Mouse (Mus musculus) left cerebral cortex, adult 18-20 months (tissue): Measurements from ENCODE around the gene Sppl2c. TPM values are rescaled to one million over a fixed set of nuclear protein-coding genes. Genes with fewer than 3 reads are reported as not detected.
"Not testable (repeated sequence)": the region's sequence is repeated elsewhere in the genome, so short reads cannot be mapped to it uniquely, and the experiment has no call there.

Experiments used
- DNase-seq, 2 experiments: peaks; one replicate each; pipeline ENCODE4 v3.0.0; 2021 to 2022; ENCODE audit warnings: low spot score in 2 of 2, mixed read lengths in 1 of 2
- total RNA-seq, 2 experiments: library from RNA; stranded (reverse); gene quantifications; 2 replicates each; pipeline ENCODE4 v1.2.3; 2021

The Sppl2c gene
- total RNA-seq, 2 experiments from 2014 or later = not detected

DNA sequence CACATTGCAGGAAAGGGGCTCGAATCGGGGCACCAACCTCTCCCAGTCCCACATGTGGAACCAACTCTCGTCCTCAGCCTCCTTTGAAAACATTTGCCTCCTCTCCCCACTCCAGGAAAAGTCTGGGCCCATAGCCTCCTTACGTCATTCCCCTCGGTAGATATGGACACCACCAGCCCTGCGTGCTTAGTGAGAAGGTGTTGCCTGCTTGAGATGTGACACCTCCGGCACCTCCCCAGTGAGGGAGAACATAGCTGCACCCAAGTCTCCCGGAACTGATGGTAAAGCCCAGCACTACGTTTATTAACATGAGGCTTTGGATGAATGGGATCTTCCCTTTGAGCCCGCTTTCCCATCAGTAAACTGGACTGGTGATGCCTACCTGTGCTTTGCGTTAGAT, 9.3 kb downstream of the Sppl2c start:
- no peak for DNase-seq

DNA sequence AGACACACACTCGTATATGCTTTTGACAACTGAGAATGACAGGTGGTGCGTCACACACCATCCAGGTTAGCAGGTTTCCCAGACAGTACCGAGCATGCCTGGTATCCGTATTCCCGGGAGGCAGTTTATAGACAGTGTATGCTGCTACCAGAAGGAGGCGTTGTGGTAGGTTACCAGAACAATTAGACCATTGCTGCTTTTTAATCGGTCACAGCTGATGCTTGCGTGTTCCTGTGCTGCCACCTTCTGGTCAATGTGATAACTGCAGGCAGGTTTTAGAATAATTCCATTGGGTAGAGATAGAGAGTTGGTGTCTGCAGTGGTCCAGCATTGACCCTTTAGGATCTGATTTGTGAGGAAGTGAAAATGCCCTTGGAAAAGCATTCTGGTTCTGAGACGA, 9.7 kb downstream of the Sppl2c start:
- DNase-seq = peak; percentile 89 to 97

DNA sequence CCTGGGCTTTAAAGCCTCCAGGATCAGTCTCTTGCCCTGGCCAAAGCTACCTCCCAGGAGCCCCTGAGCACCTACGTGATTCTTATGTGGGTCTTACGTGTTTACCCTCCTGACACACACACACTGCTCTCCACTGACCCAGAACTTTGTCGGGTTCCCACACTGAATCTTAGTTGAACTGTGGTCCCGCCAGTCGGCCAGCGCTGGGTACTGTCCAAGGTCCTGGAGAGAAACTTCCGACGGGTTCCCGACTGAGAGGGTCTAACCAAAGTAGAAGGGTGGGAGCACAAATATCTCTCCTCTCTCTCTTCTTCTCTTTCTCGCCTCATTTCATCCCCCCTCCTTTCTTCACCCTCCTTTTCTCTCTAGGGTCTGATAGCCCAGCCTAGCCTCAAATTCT, 11.7 kb downstream of the Sppl2c start:
- no peak for DNase-seq

DNA sequence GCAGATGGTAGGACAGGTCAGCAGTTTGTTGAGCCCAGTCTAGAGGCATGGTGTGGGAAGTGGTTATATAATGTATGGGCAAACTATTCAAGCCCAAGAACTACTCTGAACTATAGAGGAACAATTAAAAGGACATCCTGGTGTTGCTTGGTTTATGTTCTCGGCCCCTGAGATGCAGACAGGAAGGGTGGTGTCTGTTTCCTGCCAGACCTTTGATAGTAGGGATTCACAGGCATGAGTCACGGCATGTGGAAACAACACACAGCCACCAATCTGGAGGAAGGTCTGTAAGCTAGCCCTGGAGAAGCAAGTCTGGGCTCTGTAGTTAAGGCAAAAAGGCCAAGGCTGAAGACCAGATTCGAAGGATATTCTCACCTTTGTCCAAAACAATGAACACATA, 17.1 kb downstream of the Sppl2c start:
- DNase-seq = no peak

DNA sequence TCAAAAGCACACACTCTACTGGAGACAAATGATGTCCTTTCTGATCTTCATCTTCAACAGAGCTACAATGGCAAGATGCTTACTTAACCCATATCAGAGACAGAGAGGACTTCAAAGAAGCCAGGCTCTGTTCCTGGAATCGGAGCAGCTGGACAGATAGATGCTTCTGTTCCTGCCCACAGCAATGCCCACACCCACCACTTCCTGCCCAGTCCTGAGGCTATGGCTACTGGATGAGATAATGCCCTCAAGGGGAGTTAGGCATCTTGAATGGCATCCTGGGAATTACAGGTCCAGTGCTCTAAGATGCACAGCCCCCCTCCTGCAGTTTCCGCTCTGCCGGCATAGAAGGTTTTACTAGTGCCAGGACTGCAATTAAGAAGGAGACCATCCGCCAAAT, 20.4 kb downstream of the Sppl2c start:
- DNase-seq = no peak

DNA sequence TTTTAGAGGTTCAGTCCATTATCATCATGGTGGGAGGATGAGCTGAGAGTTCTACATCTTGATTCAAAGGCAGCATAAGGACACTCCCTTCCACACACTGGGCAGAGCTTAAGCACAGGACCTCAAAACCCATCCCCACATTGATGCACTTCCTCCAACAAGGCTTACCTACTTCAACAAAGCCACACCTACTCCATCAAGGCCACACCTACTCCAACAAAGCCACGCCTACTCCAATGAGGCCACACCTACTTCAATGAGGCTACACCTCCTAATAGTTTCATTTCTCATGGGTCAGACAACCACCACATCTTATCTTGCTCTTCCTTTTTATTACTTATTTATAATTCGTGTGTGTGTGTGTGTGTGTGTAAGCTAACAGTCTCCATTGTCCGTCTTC, 22.9 kb downstream of the Sppl2c start:
- DNase-seq = no peak

DNA sequence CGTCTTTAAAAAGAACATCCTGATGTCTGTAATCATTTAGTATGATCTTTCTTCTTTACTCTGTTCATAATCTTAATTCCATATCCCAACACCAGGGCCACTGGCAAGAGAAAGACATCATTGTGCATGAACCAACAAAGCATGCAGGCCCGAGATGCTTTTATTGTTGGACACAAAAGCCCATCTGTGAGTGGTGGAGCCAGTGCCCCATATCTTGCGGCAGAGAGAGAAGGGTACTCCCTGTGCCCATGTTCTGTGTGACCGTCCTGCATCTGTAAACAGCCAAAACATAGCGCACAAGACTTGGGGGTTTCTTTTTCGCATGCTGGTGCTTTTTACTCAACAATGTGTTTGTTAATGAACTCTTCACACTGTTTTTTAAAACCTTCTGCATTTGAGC, 25.1 kb downstream of the Sppl2c start:
- DNase-seq = no peak

DNA sequence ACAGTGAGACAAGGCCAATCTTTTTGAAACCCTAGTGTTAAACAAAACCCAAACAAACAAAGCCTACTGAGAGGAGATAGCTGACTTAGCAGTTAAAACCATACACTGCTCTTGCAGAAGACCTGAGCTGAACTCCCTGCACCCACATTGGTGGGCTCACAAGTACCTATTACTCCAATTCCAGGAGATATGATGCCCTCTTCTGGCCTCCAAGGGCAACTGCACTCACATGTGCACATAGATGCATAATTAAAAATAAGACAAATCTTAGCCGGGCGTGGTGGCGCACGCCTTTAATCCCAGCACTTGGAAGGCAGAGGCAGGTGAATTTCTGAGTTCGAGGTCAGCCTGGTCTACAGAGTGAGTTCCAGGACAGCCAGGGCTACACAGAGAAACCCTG, 28.0 kb downstream of the Sppl2c start:
- DNase-seq = not testable (repeated sequence)

DNA sequence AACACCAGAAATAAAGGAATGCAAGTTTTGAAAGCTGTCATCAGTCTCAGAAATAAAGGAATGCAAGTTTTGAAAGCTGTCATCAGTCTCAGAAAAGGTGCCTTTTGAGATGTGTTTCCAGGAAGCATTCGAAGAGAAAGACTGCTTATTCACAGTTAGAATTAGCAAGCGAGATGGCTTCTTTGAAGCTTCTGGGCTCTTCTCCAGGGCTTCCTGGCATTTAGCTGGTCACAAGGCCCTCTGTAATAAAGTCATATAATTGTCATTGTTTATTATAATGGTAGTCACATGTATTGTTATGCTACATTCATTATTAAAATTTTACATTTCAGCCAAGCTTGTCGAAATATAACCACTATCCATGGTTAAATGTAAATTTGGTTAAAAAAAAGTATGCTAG, 31.9 kb downstream of the Sppl2c start:
- no peak for DNase-seq

DNA sequence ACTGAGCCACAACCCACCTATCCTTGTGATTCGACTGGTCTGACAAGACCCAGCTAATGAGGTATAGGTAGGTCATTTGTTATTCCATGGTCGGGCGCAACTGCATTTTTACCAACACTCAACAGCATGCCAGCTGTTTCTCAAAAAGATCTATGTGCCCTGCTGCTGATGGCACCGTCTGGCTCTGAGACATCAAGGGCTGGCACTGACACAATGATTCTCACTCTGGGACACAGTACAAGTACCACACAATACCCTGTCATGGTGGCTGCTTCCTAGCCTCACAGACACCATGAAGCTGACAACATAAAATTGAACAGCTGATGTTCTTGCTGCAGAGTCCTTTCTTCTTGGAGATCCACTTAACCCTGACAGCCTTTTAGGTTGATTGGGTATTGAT, 34.2 kb downstream of the Sppl2c start:
- no peak for DNase-seq

DNA sequence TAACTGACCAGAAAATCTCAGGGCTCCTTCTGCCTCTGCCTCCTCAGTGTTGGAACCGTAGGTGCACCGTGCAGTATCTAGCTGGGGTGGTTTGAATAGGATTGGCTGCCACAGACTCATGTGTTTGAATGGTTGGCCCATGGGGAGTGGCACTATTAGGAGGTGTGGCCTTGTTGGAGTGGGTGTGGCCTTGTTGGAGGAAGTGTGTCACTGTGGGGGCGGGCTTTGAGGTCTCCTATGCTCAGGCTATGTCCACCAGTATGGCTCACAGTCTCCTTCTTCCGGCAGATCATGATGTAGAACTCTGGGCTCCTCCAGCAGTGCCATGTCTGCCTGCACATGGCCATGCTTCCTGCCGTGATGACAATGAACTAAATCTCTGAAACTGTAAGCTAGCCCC, 35.6 kb downstream of the Sppl2c start:
- no peak for DNase-seq

DNA sequence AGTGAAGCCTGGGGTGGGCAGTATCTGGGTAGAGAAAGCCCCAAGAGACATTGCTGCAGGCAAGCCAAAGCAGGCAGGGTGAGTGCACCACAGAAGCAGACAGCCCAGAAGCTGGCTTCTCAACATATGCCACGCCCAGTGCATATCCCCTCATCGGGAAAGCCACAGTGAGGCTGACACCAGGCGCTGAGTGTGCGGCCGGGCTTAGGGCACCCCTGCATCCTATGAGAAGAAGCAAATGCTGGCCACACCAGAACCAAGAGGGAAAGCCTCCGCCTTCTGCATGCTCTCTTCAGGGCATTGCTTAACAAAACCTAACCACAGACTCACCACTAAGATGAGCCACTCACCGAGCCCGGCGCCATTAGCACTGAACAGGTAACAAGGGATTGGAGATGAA, 37.2 kb downstream of the Sppl2c start:
- DNase-seq = no peak

DNA sequence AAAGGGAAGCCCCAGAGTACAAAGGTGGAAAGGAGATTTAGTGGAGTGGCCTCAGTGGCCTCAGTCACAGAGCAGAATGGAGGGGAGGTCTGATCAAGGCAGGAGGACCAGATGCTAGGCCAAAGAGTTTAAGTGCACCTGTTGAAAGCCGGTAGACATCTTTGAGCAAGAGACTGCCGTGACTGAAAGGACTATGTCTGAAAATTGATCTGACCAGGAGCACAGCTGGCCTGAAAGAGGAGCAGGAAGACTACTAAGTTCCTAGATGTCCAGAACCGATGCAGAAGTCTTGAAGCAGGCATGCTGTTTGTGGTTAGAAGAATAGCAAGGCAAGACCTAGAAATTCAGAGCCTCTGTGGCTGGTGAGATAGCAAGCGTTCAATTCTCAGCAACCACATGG, 43.3 kb downstream of the Sppl2c start:
- DNase-seq = no peak

DNA sequence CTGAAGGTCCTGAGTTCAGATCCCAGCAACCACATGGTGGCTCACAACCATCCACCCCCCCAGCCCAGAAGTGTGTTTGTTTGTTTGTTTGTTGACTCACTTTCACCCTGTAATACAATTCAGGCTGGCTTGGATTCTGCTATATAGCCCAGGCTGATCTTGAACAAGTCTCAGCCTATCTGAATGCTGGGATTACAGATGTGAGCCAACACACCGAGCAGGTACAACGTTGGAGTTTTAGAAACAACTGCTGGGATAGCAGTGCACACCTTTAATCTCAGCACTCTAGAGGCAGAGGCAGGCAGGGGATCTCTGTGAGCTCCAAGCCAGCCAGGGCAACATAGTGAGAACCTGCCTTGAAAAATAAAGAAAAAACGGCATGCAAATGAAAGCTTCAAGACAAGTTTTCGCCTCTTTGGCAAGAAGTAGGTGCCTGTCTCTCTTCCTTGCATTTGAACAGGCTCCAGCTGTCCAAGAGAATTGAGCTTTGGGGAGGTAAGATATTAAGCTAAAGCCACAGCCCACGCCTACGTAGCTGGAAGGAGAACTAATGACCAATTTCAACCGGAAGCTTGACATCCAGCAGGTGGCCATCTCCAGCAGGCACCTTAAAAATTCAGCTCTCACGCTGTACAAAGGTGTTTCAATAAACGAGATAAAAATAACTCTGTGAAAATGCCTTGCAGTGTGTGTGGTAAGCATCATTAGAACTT, 44.1 kb downstream of the Sppl2c start:
- no peak for DNase-seq

DNA sequence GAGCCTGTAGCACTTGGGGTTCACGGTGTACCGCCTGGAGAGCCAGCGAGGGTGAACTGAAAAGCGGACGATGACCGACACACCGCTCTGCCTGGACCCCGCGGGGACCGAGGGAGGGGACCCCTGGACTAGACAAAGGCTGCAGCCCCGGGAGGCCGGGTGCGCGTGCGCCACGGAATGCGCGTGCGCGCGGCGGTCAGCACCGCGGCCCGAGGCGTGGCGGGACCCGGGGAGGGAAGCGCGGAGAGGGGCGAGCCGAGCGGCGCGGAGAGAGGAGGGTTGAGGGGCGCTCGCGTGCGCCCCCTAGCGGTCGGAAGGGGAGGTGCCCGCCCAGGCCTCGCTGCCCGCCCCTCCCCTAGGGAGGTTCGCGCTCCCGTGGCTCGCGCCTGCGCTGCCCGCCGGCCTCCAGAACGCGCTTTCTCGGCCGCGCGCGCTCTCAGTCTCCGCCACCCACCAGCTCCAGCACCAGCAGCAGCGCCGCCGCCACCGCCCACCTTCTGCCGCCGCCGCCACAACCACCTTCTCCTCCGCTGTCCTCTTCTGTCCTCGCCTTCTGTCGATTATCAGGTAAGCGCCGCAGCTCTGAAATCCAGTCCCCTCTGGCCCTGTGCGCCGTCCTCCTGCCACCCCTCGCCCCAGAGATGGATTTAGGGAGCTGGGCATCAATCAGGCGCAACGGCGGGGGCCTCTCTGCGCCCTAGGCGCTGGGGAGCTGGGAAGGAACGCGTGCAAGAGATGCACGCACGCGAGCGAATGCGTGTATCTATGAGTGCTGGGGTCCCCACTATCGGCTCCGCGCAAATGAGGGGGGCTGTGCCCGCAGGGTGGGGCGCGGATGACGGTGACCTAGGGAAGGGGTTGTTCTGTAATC, 45.1 kb downstream of the Sppl2c start, which contains the start of gene Mapt:
TSS of gene Mapt (plus strand) at position 350 of the 871 bp plus-strand sequence.
- peak; percentile 90 to 94 for DNase-seq

DNA sequence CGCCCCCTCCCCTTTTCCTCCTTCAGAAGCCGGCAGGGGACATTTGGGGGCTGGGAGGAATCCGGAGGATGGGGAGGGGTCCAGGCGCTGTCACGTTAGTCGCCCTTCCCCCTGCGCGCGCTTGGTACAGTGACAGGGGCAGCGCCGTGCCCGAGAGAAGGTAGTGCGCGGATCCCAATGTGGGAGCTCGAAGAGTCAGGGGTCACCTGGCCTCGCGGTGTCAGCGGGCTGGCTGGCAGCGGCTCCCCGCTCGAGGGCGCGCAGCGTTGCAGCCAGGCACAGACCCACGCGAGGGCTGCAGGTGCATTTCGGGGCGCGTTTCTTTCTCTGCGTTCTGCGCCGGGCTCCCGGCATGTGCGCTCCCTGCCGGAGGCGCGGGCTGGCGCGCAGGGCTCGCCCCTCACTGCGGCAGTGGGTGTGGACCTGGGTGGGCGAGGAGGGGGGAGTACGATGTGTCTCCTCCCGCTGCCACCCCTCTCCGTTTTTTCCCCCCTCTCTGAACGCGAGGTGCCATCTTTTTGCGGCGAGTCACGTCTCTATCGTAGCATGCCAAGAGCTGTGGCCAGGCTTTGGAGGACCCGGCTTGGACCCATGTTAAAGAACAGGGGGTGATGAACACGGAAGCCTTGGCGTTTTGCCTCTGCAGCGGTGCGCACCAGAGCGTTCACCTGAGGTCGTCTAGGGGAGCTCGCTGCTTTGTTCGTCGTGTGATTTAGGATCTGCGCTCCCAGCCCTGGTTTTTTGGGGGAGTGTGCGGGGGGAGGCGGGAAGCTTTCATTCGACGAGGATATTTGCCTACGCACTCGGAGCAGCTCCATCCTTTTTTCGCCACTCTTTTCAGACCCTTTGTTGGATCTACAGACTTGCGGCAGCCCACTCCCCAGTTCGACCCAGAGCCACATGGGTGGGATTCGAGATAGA, 46.3 kb downstream of the Sppl2c start:
- DNase-seq = peak; percentile 67 to 74

DNA sequence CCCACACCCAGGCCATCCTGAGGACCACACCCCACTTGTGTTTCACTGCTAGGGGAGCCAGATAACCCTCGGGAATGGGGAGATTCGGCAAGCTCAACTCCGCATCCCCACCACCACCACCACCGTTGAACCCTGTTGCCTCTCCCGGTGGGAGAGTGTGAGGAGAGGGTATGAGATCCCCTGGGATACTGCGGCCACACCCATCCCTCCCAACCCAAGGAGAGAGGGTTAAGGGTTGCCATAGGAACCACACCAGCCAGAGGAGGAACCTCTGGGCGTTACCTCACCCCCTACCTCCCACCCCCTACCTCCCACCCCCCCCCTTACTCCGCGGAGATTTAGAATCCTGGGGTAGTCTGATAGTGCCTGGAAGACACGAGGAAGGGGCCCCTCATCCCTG, 47.0 kb downstream of the Sppl2c start:
- no peak for DNase-seq

DNA sequence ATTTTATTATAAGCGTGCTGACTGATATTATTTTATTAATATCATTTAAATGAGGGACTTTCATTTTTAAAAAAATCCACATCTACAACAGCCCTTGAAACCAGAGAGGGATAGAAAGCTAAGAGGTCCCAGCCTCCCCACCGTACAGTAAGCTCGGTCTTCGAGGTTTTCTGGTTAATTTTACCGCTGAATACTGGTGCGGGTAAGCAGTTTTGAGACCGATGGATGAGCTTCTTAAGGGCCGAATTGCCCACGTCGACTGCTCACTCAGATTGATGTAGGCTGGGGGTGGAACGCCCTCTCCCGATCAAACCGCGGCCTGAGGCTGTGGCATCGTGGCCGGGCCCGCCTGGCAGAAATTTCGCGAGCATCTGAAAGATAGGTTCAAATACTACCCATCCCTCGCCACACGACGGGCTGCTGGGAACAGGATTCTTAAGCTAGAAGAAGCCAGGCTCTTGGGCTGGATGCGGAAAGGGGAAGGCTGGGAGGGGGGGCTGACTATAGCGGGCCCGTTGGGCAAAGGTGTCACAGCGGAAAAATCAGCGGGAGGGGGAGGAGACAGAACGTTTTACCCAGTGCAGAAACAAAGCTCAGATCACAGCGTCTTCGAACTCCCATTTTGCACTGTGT, 47.6 kb downstream of the Sppl2c start:
- DNase-seq = peak in 1 of 2 experiments; percentile 44

DNA sequence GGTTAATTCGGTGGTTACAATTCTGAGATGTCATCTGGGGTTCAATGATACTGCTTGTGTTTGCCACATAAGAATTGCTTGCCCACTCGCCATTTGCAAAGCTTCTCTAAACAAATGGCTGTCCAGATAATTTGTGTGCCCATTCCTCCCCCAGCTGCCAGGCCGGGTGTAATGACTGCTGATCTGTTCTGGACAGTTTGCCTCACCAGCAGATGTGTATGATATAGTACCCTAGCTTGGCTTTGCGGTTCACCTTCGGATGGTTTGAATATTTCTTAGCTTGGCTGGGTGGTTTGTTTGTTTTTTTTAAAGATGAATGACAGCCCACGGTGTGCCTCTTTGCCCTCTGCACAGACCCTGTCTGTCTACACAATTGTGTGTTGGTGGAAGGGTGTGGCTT, 48.6 kb downstream of the Sppl2c start:
- DNase-seq = no peak

DNA sequence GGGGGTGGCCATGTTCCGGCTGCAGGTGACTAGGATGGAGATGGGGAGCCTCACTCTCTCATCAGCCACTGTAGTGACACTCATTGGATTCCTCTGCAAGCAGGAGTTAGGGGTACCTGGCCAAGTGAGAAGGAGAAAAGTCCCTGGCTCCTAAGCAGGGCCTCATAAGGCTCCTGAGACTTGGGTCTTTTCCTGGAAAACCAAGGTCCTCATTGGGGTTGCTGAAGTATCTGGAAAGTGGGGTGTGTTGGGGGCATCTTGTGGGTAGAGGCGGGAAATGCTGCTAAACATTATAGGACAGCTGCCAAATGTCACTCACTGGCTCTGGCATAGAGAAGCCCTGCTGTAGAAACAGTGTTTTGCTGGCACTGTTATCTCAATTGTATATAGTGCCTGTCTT, 49.8 kb downstream of the Sppl2c start:
- DNase-seq = no peak

DNA sequence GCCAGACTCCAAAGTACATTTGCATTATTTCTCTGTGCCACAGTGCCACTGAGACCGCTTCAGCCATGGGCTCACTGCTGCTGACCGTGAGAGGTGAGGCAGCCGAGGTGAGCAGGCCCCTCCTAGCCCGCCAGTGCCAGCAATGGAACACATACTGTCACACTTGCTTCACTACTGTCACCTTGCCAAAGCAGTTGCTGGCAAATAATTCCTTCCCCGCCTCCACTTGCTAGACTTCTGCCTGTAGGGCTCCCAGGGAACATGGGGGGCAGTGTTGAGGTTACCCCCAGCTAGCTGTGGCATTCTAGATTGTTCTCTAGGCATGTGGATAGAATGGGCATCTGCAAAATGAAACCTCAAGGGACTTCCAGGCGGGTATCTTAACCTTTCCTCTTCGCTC, 51.1 kb downstream of the Sppl2c start:
- no peak for DNase-seq
